Comparison of ENCODE assay signal across 8 mouse cellular contexts in the genomic region with DNA sequence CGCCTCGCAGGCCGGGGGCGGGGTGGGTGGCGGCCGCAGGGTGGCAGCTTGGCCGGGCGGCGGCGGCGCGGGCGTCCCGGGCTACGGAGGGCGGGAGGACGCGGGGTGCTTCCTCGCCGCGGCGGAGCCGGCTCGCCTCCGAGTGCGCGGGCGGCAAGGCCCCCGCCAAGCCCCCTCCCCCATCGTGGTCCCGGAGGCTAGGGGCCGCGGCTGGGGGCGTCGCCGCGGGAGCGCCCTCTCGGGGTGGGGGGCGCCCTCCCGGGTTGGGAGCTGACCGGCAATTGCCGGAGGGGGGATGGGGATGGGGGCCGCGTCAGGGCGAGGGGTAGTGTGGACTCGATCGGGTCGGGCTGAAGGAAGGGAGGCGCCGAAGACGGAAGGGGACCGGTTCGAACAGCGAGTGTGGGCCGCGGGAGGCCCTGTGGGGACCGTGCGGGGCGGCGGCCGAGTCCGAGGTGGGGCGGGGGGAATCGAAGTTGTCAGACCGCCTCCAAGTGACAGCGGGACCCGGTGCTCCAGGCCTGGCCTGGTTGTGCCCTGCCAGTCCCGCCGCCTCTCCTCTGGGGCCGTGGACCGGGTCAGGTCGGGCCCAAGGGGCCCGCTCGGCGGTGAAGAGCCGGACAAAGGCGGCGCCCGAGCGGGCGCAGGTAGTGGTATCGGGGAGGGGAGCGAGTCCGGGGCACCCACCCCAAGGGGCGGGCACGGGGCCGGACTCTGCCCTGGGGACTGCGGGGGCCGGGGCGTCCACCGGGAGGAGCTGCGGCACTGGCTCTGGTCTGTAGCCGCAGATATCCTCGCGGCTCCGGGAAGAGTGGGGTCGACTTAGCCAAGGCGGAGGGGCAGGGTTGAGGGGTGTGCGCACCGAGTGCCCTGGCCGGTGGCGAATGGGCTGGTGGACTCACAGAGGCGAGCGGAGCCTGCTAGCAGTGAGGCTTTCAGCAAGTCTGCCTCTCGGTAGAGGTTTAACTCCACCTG. TPM values are rescaled to one million over a fixed set of nuclear protein-coding genes. Genes with fewer than 3 reads are reported as not detected.
A peak's percentile ranks its signal among the peaks of the same experiment; 100 is the strongest.
DNase-seq lines count a peak whose midpoint lies in the region; ATAC-seq and TF ChIP-seq lines count a peak whose summit lies in the region.

No protein-coding gene starts in this region.

- peak; percentile 54 for TF ChIP-seq CTCF in C2C12 (IDR thresholded peaks at IDR 0.05; ENCODE audit: control insufficient read depth, insufficient read depth, insufficient read length)
- TF ChIP-seq CTCF in kidney, postnatal 0 days (IDR thresholded peaks at IDR 0.05; ENCODE audit: low read depth): peak; percentile 46

- peaks cover 6% of the 10 kb centered on the region for H3K79me3 ChIP-seq in C2C12 (ENCODE audit: low read depth)

- H3K27ac ChIP-seq in heart, embryonic 14.5 days (replicated peaks in 1 of 2; ENCODE audit: control insufficient read depth in 1 of 2, insufficient read depth in 1 of 2, low read depth in 2 of 2, low read length in 2 of 2): peak overlapping the region in 1 of 2 experiments; percentile 77; a peak in 2 of 4 replicates
- H3K27ac ChIP-seq in kidney, postnatal 0 days: peak overlapping the region; percentile 85

- H3K27me3 ChIP-seq in C2C12 (ENCODE audit: control insufficient read depth, insufficient read depth, insufficient read length): peaks cover 17% of the 10 kb centered on the region
- peaks cover 34% of the 10 kb centered on the region for H3K27me3 ChIP-seq in heart, embryonic 14.5 days (ENCODE audit: control insufficient read depth, insufficient read depth, low read length)
- peaks cover 23% of the 10 kb centered on the region for H3K27me3 ChIP-seq in kidney, postnatal 0 days (ENCODE audit: insufficient read depth, low read length)

- no peaks in the 10 kb centered on the region for H3K36me3 ChIP-seq in C2C12 (ENCODE audit: control insufficient read depth, insufficient read depth)
- no peaks in the 10 kb centered on the region for H3K36me3 ChIP-seq in heart, embryonic 14.5 days (ENCODE audit: control insufficient read depth, insufficient read depth, low read length)
- no peaks in the 10 kb centered on the region for H3K36me3 ChIP-seq in kidney, postnatal 0 days (ENCODE audit: insufficient read depth, low read length)

- H3K9ac ChIP-seq in heart, embryonic 14.5 days (ENCODE audit: low read length): peak overlapping the region; percentile 87
- peak overlapping the region; percentile 81 for H3K9ac ChIP-seq in kidney, postnatal 0 days (ENCODE audit: low read depth, low read length)

- ATAC-seq in heart, embryonic 14.5 days (ENCODE audit: insufficient number of reproducible peaks, insufficient read depth, low FRiP score, low read depth): peak; percentile 35
- peak; percentile 34 for ATAC-seq in kidney, postnatal 0 days (replicated peaks; ENCODE audit: low FRiP score, low read depth)

- peak overlapping the region; percentile 89 for H3ac ChIP-seq in C2C12 (ENCODE audit: control insufficient read depth, insufficient read length, low read depth)

- under 1% methylated on average over 91 of the region's 106 CpGs for WGBS in heart, embryonic 14.5 days
- WGBS in kidney, postnatal 0 days: under 1% methylated on average over 77 of the region's 106 CpGs

- H3K4me1 ChIP-seq in heart, embryonic 14.5 days (ENCODE audit: control insufficient read depth in 2 of 2, insufficient read depth in 2 of 2, low read length in 2 of 2): peaks cover 16 to 31% of the 10 kb centered on the region in 2 experiments
- H3K4me1 ChIP-seq in kidney, postnatal 0 days (replicated peaks; ENCODE audit: insufficient read depth, low read length): peaks cover 9% of the 10 kb centered on the region; the same call in 1 of the 2 replicates

- no peaks in the 10 kb centered on the region for H3K9me3 ChIP-seq in heart, embryonic 14.5 days (ENCODE audit: control insufficient read depth, low read length)
- no peaks in the 10 kb centered on the region for H3K9me3 ChIP-seq in kidney, postnatal 0 days (replicated peaks; ENCODE audit: low read length)

- H3K4me3 ChIP-seq in C2C12 (ENCODE audit: insufficient read depth, poor library complexity, severe bottlenecking): peak overlapping the region; percentile 75
- H3K4me3 ChIP-seq in heart, embryonic 14.5 days (ENCODE audit: control insufficient read depth in 1 of 2, insufficient read depth in 1 of 2, low read depth in 1 of 2, low read length in 2 of 2): peak overlapping the region; percentile 93
- peak overlapping the region; percentile 86 for H3K4me3 ChIP-seq in kidney, postnatal 0 days (replicated peaks; ENCODE audit: low read depth, low read length)

- DNase-seq in R1 (ENCODE audit: low read depth, low spot score): peak; percentile 49
- DNase-seq in embryo, embryonic 11 days: peak; percentile 77
- peak; percentile 56 for DNase-seq in kidney, postnatal 0 days (ENCODE audit: low spot score)
- peak; percentile 60 for DNase-seq in lung, postnatal 36 days
- peak; percentile 40 to 52 for DNase-seq in spleen, adult 18-20 months
- DNase-seq in frontal cortex, adult 2 months (ENCODE audit: extremely low spot score in 1 of 2, low spot score in 1 of 2): no peak

- peaks cover 54% of the 10 kb centered on the region for H3K79me2 ChIP-seq in C2C12 (ENCODE audit: control insufficient read depth, insufficient read depth)

- H3K4me2 ChIP-seq in heart, embryonic 14.5 days (ENCODE audit: low read length): peak overlapping the region; percentile 99
- peak overlapping the region; percentile 99 for H3K4me2 ChIP-seq in kidney, postnatal 0 days (ENCODE audit: low read length)

TF ChIP-seq in C2C12, 6 proteins besides CTCF, POLR2A, EP300 and RAD21:
- TF ChIP-seq MYOG (IDR thresholded peaks at IDR 0.05; ENCODE audit: control insufficient read depth, extremely low read depth, insufficient read length) (no peak), CEBPB (IDR thresholded peaks at IDR 0.05; ENCODE audit: low read depth) (no peak), FOSL1 (IDR thresholded peaks at IDR 0.05; ENCODE audit: insufficient read depth, low read length, poor library complexity, severe bottlenecking) (no peak), USF1 (IDR thresholded peaks at IDR 0.05; ENCODE audit: low read depth) (no peak), MAX (IDR thresholded peaks at IDR 0.05) (no peak), MYOD1 (IDR thresholded peaks at IDR 0.05; ENCODE audit: control insufficient read depth, insufficient read length, low read depth) (no peak)

RNA-seq across cellular contexts. Expression of a gene that starts 2.2 kb away (rescaled TPM):
- polyA plus RNA-seq in C2C12 (2012; fragmentation: generic; extraction: Trizol): 8.6 TPM
- 1.0 and 1.6 TPM in 2 replicates for polyA plus RNA-seq in heart, embryonic 14.5 days (2014; fragmentation: Nextera tagmentation; extraction: Ambion mirVana)
- polyA plus RNA-seq in kidney, postnatal 0 days (2015; fragmentation: Nextera tagmentation; extraction: Ambion mirVana): 3.3 TPM in 2 replicates
- 25.4 and 26.8 TPM in 2 replicates for polyA plus RNA-seq in frontal cortex, adult 2 months (2012; rRNA removed)

RNA-seq across cellular contexts. Expression of a gene that starts 24.0 kb away (rescaled TPM):
- polyA plus RNA-seq in C2C12 (2012; fragmentation: generic; extraction: Trizol): 21.3 TPM
- polyA plus RNA-seq in heart, embryonic 14.5 days (2014; fragmentation: Nextera tagmentation; extraction: Ambion mirVana): 21.3 and 25.7 TPM in 2 replicates
- polyA plus RNA-seq in kidney, postnatal 0 days (2015; fragmentation: Nextera tagmentation; extraction: Ambion mirVana): 23.9 and 25.1 TPM in 2 replicates
- 3.2 and 3.3 TPM in 2 replicates for polyA plus RNA-seq in frontal cortex, adult 2 months (2012; rRNA removed)

RNA-seq across cellular contexts. Expression of a gene that starts 40.6 kb away (rescaled TPM):
- 15.2 TPM for polyA plus RNA-seq in C2C12 (2012; fragmentation: generic; extraction: Trizol)
- polyA plus RNA-seq in heart, embryonic 14.5 days (2014; fragmentation: Nextera tagmentation; extraction: Ambion mirVana): 70.6 and 75.6 TPM in 2 replicates
- 68.9 and 79.2 TPM in 2 replicates for polyA plus RNA-seq in kidney, postnatal 0 days (2015; fragmentation: Nextera tagmentation; extraction: Ambion mirVana)
- 126 and 131 TPM in 2 replicates for polyA plus RNA-seq in frontal cortex, adult 2 months (2012; rRNA removed)

Comparison
In these comparisons a context has a peak if more than half of its experiments do, and no peak if none do; other contexts are left out.
1. DNase-seq: peak in R1 (single experiment), embryo, embryonic 11 days (single experiment), kidney, postnatal 0 days (single experiment), lung, postnatal 36 days (single experiment) and spleen, adult 18-20 months (2 of 2); none in frontal cortex, adult 2 months (0 of 2).
2. Peak in every context shown above with its lines, with median percentiles within 50 percentile points of each other: H3K4me3 ChIP-seq.